ENCODE assay signal across 25 mouse cellular contexts in genomic region chr3:122916191-122916680, GRCm38 (mm10). TPM values are rescaled to one million over a fixed set of nuclear protein-coding genes. Genes with fewer than 3 reads are reported as not detected.
DNase-seq lines count a peak whose midpoint lies in the region.
"Had no signal": no experiment of that assay in that cellular context is flagged by ENCODE, and none has a peak within 500 bp of the region (broad histone marks: within the 10 kb centered on the region; RNA-seq: fewer than 3 reads in every experiment).

No protein-coding gene starts in this region.

- intact Hi-C loops in heart, postnatal 14 days (cut with DNase I), result no loop called here

- DNase-seq in fat pad, adult 2 months (ENCODE audit: extremely low read depth, low read depth, low spot score), result peak; percentile 93
- DNase-seq in gonadal fat pad, adult 2 months (ENCODE audit: low read depth), result peak; percentile 95
- DNase-seq in heart, postnatal 14 days, result no peak
- DNase-seq in retina, embryonic 14.5 days (ENCODE audit: low spot score), result no peak
- DNase-seq: adrenal gland, adult 2 months; adrenal gland, adult 8-10 months; adrenal gland, postnatal 10 days; adrenal gland, postnatal 14 days; adrenal gland, postnatal 25 days; adrenal gland, postnatal 36 days; B cell, adult 2 months; cerebellum, adult 11 months; cerebellum, adult 11-12 months; cerebellum, adult 18-20 months had no signal

RNA-seq across cellular contexts. Expression of gene Gm10959, which starts 2.9 kb away (rescaled TPM):
- not detected in 2 replicates for polyA plus RNA-seq in gonadal fat pad, adult 2 months (2012; rRNA removed)
- total RNA-seq in heart, postnatal 14 days (2021), result not detected
- total RNA-seq: adrenal gland, adult 18-20 months; adrenal gland, adult 2 months; adrenal gland, adult 8-10 months; adrenal gland, postnatal 10 days; adrenal gland, postnatal 14 days; adrenal gland, postnatal 25 days; adrenal gland, postnatal 36 days; adrenal gland, postnatal 4 days; CH12.LX; ES-E14; G1E; MEL had no signal
- polyA plus RNA-seq: activated CD4-positive, CD25-positive, alpha-beta regulatory T cell, adult 4 months; adrenal gland, adult 2 months; brain, embryonic 14.5 days; C2C12; CD4-positive, CD25-positive, alpha-beta regulatory T cell, adult 4 months; G1E; Patski had no signal

RNA-seq across cellular contexts. Expression of gene 1810037I17Rik, which starts 7.8 kb away (rescaled TPM):
- 67.0 and 84.7 TPM in 2 replicates for polyA plus RNA-seq in gonadal fat pad, adult 2 months (2012; rRNA removed)
- total RNA-seq in heart, postnatal 14 days (2021), result 10 to 100 TPM; 85.8 to 97.7 TPM

RNA-seq across cellular contexts. Expression of gene Fabp2, which starts 21.4 kb away (rescaled TPM):
- not detected in 2 replicates for polyA plus RNA-seq in gonadal fat pad, adult 2 months (2012; rRNA removed)
- not detected for total RNA-seq in heart, postnatal 14 days (2021)
- total RNA-seq: adrenal gland, adult 18-20 months; adrenal gland, adult 2 months; adrenal gland, adult 8-10 months; adrenal gland, postnatal 25 days; adrenal gland, postnatal 36 days; CH12.LX; ES-E14; G1E; MEL had no signal
- polyA plus RNA-seq: activated CD4-positive, CD25-positive, alpha-beta regulatory T cell, adult 4 months; adrenal gland, adult 2 months; brain, embryonic 14.5 days; C2C12; CD4-positive, CD25-positive, alpha-beta regulatory T cell, adult 4 months; G1E; Patski had no signal

Comparison
In these comparisons a context has a peak if more than half of its experiments do, and no peak if none do; other contexts are left out.
1. DNase-seq: peak in fat pad, adult 2 months (single experiment) and gonadal fat pad, adult 2 months (single experiment); none in heart, postnatal 14 days (0 of 2) and retina, embryonic 14.5 days (single experiment).